Mouse (Mus musculus): ENCODE measurements around the gene Slc7a14.

Slc7a14 gene

DNA sequence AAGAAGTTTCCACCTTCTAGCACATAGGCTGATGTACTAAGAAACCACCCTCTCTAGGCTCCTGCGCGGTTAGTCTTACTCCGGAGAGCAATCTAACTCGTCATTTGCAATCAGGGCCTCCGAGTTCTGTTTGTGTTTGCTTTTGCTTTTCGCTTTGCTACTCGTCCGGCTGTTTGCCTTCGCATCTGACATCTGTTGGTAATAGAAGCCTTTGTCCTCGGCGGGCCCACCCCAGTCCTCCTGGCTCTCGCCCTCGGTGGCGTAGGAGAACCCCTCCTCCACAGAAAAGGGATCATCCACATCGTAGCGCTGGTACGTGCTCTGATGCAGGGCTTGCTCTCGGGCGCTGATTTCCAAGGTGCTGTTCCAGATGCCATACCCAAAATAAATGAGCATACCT, 101.2 kb downstream of the Slc7a14 start:
- no peak for DNase-seq (ENCODE audit: low spot score in 2 of 2)

- no peak for DNase-seq (ENCODE audit: low spot score in 2 of 2)
Observed at GRCm38 (mm10) chr3:31208458-31208994, 101.7 kb downstream of the Slc7a14 start.

- no peak for DNase-seq (ENCODE audit: low spot score in 2 of 2)
Observed at GRCm38 (mm10) chr3:31208046-31208445, 102.1 kb downstream of the Slc7a14 start.

DNA sequence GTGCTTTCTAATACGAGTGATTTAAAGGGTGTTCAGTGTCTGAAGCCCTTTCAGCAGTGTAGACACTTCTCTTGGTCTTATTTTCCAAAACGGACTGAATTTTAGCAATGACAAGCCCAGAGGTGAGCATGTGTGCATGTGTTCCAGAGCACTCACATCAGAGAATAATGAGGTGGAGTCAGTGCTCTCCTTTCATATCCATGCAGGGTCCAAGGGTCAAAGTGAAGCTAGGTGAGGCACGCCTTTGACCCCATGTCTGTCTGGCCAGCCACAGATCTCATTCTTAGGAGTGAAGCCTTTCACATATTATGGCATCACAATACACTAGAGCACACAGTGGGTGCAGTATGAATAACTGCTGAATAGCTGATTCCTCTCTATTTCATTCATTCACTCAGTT, 105.0 kb downstream of the Slc7a14 start:
- no peak for DNase-seq (ENCODE audit: low spot score in 2 of 2)

GRCm38 (mm10) chr3:31203947-31204346, 106.2 kb downstream of the Slc7a14 start:
- DNase-seq (ENCODE audit: low spot score in 2 of 2) = no peak

GRCm38 (mm10) chr3:31199162-31199877, 110.9 kb downstream of the Slc7a14 start:
- no peak for DNase-seq (ENCODE audit: low spot score in 2 of 2)

DNA sequence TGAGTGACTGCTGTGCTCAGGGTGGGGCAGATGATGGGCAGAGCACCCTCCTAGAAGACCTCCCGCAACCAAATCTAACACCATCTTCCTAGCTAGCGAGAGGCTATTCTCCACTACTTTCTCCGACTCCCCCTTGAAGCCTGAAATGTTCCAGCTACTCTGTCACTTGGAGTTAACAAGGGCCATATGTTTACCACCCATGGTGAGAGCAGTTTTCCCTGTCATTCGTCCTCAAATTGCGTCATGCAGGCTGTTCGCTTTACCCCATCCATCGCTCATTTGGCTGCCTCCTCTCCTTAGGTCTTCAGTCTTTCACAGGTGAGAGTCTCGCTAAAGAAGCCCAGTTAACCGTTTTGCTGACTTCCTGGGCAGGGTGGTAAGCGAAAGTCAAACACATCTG, 118.8 kb downstream of the Slc7a14 start:
- no peak for DNase-seq (ENCODE audit: low spot score in 2 of 2)

- DNase-seq (ENCODE audit: low spot score in 2 of 2) = no peak
Observed at GRCm38 (mm10) chr3:31190342-31190741, 119.8 kb downstream of the Slc7a14 start.

- DNase-seq (ENCODE audit: low spot score in 2 of 2) = no peak
Observed at GRCm38 (mm10) chr3:31166365-31166871, 143.8 kb downstream of the Slc7a14 start.

DNA sequence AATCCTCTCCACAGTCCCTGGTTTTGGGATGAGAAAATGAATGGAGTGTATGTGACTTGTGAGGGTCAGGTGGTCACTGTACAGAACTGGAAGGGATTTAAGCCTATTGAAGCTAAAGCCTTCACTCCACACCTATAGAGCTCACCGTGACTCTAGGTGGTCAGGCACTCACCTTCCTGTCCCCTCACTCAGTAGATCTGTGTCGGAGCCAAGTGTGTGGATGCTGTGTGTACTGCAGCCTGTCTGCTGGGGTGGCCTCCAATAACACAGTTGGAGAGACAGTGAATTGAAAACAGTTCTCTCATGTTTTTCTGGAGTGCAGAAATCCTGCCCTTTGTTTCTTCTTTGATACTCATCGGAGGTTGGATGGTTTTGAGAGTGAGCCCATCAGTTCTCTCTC, 144.4 kb downstream of the Slc7a14 start:
- no peak for DNase-seq (ENCODE audit: low spot score in 2 of 2)

DNA sequence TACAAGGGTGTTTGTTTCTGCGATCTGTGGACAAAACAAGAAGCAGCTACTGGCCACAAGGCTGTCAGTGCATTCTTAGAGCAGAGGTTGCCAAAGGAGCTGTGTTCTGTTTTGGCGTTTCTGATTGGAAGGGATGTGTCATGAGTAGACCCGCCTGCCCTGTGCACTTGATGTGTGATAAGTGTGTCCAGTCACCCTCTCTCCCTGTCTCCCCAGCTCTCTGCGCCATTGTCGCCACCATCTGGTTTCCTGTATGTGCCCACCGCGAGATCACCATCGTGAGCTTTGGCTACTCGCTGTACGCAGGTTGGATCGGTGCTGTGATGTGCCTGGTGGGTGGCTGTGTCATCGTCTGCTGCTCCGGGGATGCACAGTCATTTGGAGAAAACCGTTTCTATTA, 147.3 kb downstream of the Slc7a14 start:
- no peak for DNase-seq (ENCODE audit: low spot score in 2 of 2)

GRCm38 (mm10) chr3:31161336-31161735, 148.8 kb downstream of the Slc7a14 start:
- no peak for DNase-seq (ENCODE audit: low spot score in 2 of 2)

DNA sequence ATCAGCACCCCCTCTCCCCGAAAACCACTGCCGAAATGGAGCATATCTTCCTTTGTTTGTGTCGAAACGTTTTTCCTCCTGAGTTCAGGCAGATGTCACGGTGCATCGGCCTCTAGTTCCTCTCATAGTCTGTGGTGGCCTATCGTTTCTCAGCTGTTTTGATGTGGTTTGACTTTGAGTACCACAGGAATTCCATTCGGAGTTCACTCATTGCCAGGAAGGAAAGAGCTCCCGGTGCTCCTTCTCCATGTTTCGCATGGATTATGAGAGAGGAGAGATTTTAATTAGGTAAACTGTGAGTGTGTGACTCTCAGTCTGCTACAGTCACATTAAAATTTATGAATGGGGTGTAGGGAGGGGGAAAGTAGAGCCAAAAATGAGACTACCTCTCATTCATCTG, 150.1 kb downstream of the Slc7a14 start:
- DNase-seq (ENCODE audit: low spot score in 2 of 2) = no peak

DNA sequence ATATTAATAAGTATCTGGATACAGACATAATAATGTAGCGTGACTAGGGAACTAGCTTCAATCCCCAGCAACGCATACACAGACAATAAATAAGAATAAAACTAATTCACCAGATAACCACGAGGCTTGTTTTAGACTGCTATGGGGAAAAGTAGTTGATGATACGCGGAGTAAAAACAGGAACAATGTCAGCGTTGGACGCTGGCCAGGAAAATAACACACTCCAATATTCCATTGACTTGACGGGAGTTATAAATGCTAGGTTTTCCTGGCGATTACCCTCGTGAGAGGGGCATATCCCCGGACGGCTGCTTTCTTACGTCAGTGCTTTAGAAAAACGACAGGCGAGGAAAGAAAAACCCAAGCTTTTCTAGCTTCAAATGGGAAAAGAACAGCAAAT, 152.4 kb downstream of the Slc7a14 start:
- no peak for DNase-seq (ENCODE audit: low spot score in 2 of 2)

GRCm38 (mm10) chr3:31156126-31156525, 154.1 kb downstream of the Slc7a14 start:
- no peak for DNase-seq (ENCODE audit: low spot score in 2 of 2)
